Mouse (Mus musculus) bone marrow, adult 2 months (tissue): ENCODE results near the gene Gpx8. TPM values are rescaled to one million over a fixed set of nuclear protein-coding genes. Genes with fewer than 3 reads are reported as not detected.
A peak's percentile ranks its signal among the peaks of the same experiment; 100 is the strongest.

ENCODE experiments used
- H3K27ac ChIP-seq: fragments of 200-500 bp; 2 replicates; pipeline ENCODE4 v1.5.1; 2012; ENCODE audit warnings: low read depth, mild to moderate bottlenecking, control low read depth, inconsistent platforms, low read length; ENCODE audit not compliant: control insufficient read depth, poor library complexity, insufficient read depth
- H3K4me1 ChIP-seq: fragments of 200-500 bp; 2 replicates; pipeline ENCODE4 v1.6.1; 2011; ENCODE audit warnings: low read length; ENCODE audit not compliant: control insufficient read depth, insufficient read depth
- H3K4me3 ChIP-seq: fragments of 200-500 bp; replicated peaks from 2 replicates; pipeline ENCODE3; 2011; ENCODE audit warnings: mild to moderate bottlenecking, low read depth, low read length, control low read depth; ENCODE audit not compliant: control insufficient read depth
- CTCF ChIP-seq: fragments of 200-500 bp; IDR thresholded peaks from 2 replicates; pipeline ENCODE4 v1.5.1; 2011; ENCODE audit warnings: low read length, control low read depth; ENCODE audit not compliant: control insufficient read depth, insufficient read depth
- POLR2A ChIP-seq: fragments of 200-500 bp; IDR thresholded peaks from 2 replicates; pipeline ENCODE4 v1.6.1; 2011; ENCODE audit warnings: low read depth, mild to moderate bottlenecking, control low read depth, low read length, borderline replicate concordance; ENCODE audit not compliant: control insufficient read depth
- WGBS: fragments of 180-500 bp; shearing (Covaris S2); methylation state at CpG from one replicate; pipeline ENCODE4 v1.1.7; 2018; 5-methylcytosine and 5-hydroxymethylcytosine counted together
- polyA plus RNA-seq: library from polyadenylated mRNA; stranded (reverse); fragments of >200 nt; gene quantifications from 2 replicates; pipeline ENCODE4 v1.2.4, GENCODE M21; 2011; ENCODE audit warnings: low replicate concordance; ENCODE audit not compliant: missing spikeins, insufficient read depth, insufficient read length

Gpx8 gene
- polyA plus RNA-seq, 1 experiment = 23.8 TPM

- TF ChIP-seq POLR2A = no peak
- no peak for TF ChIP-seq CTCF
- no peak overlapping the region for H3K27ac ChIP-seq
- no peak overlapping the region for H3K4me3 ChIP-seq
- WGBS = 69% methylated on average over 6 of the region's 6 CpGs
- H3K4me1 ChIP-seq = no peaks in the 10 kb centered on the region
These were observed 33.5 kb downstream of the Gpx8 start for GRCm38 (mm10) chr13:113012683-113013082.

GRCm38 (mm10) chr13:113000576-113001318 lies 45.5 kb downstream of the Gpx8 start:
- 50% methylated on average over 9 of the region's 9 CpGs for WGBS
- no peak overlapping the region for H3K27ac ChIP-seq
- H3K4me3 ChIP-seq = no peak overlapping the region
- H3K4me1 ChIP-seq = no peaks in the 10 kb centered on the region; the same call in none of the 2 replicates
- no peak for TF ChIP-seq CTCF

GRCm38 (mm10) chr13:113000090-113000489 lies 46.1 kb downstream of the Gpx8 start:
- TF ChIP-seq CTCF (no peak), POLR2A (no peak)
- H3K4me1 ChIP-seq = no peaks in the 10 kb centered on the region; the same call in none of the 2 replicates
- no peak overlapping the region for H3K27ac ChIP-seq
- 63% methylated on average over 3 of the region's 3 CpGs for WGBS
- no peak overlapping the region for H3K4me3 ChIP-seq

GRCm38 (mm10) chr13:112998427-112999201 lies 47.6 kb downstream of the Gpx8 start:
- H3K4me3 ChIP-seq = no peak overlapping the region
- no peak for TF ChIP-seq POLR2A
- TF ChIP-seq CTCF = no peak
- no peaks in the 10 kb centered on the region; the same call in none of the 2 replicates for H3K4me1 ChIP-seq
- no peak overlapping the region for H3K27ac ChIP-seq
- under 1% methylated on average over 46 of the region's 46 CpGs for WGBS

GRCm38 (mm10) chr13:112997369-112997768 lies 48.8 kb downstream of the Gpx8 start:
- 70% methylated on average over 6 of the region's 6 CpGs for WGBS

GRCm38 (mm10) chr13:112996407-112996806 lies 49.8 kb downstream of the Gpx8 start:
- TF ChIP-seq CTCF (no peak), POLR2A (no peak)
- Histone ChIP-seq H3K4me3 (no peak overlapping the region), H3K4me1 (no peaks in the 10 kb centered on the region; the same call in none of the 2 replicates), H3K27ac (no peak overlapping the region)
- 24% methylated on average over 4 of the region's 4 CpGs for WGBS

More at GRCm38 (mm10) chr13:112997369-112997768, 48.8 kb downstream of the Gpx8 start:
- no peak for TF ChIP-seq POLR2A
- Histone ChIP-seq H3K4me3 (no peak overlapping the region), H3K4me1 (no peaks in the 10 kb centered on the region; the same call in none of the 2 replicates), H3K27ac (no peak overlapping the region)

- Histone ChIP-seq H3K27ac (no peak overlapping the region; the same call in 1 of the 2 replicates), H3K4me3 (peak overlapping the region; percentile 47), H3K4me1 (peaks cover 5% of the 10 kb centered on the region)
- under 1% methylated on average over 25 of the region's 25 CpGs for WGBS
- TF ChIP-seq POLR2A = no peak
- TF ChIP-seq CTCF = peak; percentile 88
These were observed 52.0 kb downstream of the Gpx8 start for GRCm38 (mm10) chr13:112994191-112994590.

GRCm38 (mm10) chr13:112993531-112994152 lies 52.6 kb downstream of the Gpx8 start, which contains the start of gene Mcidas:
Gene Mcidas, plus strand, starts transcription at chr13:112993845.
- under 1% methylated on average over 63 of the region's 63 CpGs for WGBS
- Histone ChIP-seq H3K4me3 (peak within 1 kb of the TSS; percentile 47), H3K27ac (no peak within 1 kb of the TSS; the same call in 1 of the 2 replicates), H3K4me1 (peaks cover 5% of the 10 kb centered on the region)
- TF ChIP-seq CTCF (no peak), POLR2A (no peak)

Other genes with a start within 250 kb of the Gpx8 start
- gene Plpp1, start 245.6 kb downstream of the Gpx8 start, polyA plus RNA-seq = 24.0 and 27.0 TPM in 2 replicates
- gene Mtrex, start 119.0 kb downstream of the Gpx8 start, polyA plus RNA-seq = 16.5 and 52.6 TPM in 2 replicates
- 8.9 and 11.0 TPM in 2 replicates for gene Dhx29, start 119.0 kb downstream of the Gpx8 start, polyA plus RNA-seq
- gene Ccno, start 58.6 kb downstream of the Gpx8 start, polyA plus RNA-seq = 3.8 and 4.0 TPM in 2 replicates
- not detected in 2 replicates for gene Mcidas, start 52.6 kb downstream of the Gpx8 start, polyA plus RNA-seq
- gene Cdc20b, start 11.3 kb downstream of the Gpx8 start, polyA plus RNA-seq = not detected in 2 replicates
- 2.0 and 5.8 TPM in 2 replicates for gene Gzma, start 54.6 kb upstream of the Gpx8 start, polyA plus RNA-seq
- 8.8 and 17.3 TPM in 2 replicates for gene Esm1, start 163.2 kb upstream of the Gpx8 start, polyA plus RNA-seq
- gene Gzmk, start 179.5 kb upstream of the Gpx8 start, polyA plus RNA-seq = not detected in 2 replicates
- gene BC067074, start 246.7 kb upstream of the Gpx8 start, polyA plus RNA-seq = 0.72 TPM in 1 of 2 replicates, not detected in the other